Mouse (Mus musculus): ENCODE measurements at regions not wholly inside any gene's neighbourhood (a gene's known extent, or its start where the extent isn't known, plus 50 kb on each side); places are given as distances from the start of the nearest gene placed in this dataset.

DNA sequence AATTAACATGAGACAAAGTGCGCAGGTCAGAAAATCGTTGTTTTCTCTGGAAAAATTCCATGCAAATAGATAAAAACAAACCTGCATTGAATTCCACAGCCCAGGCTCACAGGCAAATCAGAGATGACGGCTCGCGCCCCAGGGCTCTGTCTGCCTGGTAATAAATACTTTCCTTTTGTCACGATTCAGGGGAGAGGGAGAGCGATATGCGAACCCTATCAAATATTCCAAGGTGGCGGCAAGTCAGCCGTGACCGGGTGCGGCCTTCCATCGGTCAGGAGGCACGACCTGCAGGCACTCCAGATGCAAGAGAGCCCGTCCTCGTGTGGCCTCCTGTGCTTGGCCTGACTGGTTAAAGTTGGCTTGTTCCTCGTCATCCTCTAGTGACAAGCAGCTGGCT lies 94.5 kb upstream of the Gsc start:
- DNase-seq (ENCODE audit: low spot score in 2 of 2): no peak

DNA sequence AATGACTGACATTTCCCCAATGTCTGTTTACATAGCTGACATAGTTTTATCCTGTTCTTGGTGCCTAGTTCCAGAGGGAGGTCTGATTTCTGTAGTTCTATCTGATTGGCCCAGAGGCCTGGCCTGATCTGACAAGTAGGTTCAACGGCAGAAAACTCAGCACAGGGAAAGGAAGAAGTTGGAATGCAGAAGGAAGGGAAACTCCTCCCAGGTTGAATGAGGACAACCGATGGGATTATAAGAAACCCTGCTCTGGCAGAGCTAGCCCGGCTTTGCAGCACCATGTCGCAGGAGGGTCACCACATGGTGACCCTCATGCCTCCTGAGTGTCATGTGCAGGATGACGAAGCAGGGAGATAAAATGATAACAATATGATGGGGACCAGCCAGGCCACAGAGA lies 89.8 kb upstream of the Gsc start:
- no peak for DNase-seq (ENCODE audit: low spot score in 2 of 2)

DNA sequence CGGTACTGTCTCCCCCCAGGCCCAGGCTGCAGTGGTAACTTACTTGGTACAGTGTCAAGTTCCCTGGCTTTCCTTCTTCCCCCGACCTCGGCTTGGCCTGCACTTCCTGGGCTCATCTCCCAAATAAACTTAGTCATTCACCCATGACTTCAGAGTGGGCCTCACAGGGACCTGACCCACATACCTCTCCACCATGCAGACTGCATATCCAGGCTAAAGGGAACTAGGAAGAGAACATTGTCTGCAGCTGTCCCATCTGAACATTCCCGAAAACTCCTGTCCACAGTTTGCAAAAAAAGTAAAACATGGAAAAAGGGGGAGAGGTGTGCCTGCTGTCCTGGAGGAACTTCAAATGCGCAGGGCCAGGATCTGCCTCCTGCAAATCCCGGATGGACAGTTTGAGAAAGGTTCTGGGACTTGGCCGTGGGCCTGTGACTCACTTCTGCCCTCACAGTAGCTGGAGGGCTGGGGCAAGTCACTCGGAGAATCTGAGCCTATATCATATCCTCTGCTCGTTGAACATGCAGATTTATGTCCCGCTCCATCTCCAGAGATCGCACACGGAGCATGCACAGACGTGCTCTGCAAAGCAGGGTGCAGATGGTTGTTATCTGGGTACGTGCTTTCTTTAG lies 87.9 kb upstream of the Gsc start:
- no peak for DNase-seq (ENCODE audit: low spot score in 2 of 2)

DNA sequence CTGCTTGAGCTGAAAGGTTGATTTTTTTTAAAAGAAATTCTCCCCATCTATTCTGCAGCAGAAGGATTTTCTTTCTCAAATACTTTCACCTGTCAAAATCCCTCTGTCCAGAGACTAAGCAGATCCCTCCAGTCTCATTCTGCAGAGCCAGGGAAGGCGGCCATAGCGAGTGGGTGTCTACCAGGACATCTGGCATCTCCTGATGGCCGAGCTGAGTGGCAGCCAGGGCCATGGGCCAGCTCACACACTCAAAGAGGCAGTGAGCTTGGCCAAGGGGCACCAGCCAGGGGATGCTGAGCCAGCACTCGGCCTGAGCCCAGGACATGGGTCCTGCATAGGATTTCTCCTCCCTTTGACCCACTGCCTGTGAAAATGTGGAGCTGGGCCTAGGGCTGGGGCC lies 84.6 kb upstream of the Gsc start:
- peak; percentile 42 to 65 for DNase-seq (ENCODE audit: low spot score in 2 of 2)

DNA sequence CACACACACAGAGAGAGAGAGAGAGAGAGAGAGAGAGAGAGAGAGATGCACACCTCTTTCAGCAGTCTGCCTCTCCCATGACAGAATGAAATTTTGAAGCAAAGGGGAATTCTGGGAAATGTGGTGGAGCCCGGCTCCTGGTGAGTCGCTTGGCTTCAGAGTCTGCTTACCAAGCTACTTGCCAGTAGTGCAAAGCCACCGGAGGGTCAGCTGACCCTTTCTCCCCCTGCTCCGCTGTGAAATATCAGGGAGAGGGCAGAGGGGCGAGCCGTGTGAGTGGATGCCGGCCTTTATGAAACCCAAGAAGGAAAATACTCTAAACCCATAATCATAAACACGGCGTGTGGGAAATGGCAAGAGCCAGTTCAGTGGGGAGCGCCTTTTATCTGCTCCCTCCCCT lies 84.2 kb upstream of the Gsc start:
- no peak for DNase-seq (ENCODE audit: low spot score in 2 of 2)

DNA sequence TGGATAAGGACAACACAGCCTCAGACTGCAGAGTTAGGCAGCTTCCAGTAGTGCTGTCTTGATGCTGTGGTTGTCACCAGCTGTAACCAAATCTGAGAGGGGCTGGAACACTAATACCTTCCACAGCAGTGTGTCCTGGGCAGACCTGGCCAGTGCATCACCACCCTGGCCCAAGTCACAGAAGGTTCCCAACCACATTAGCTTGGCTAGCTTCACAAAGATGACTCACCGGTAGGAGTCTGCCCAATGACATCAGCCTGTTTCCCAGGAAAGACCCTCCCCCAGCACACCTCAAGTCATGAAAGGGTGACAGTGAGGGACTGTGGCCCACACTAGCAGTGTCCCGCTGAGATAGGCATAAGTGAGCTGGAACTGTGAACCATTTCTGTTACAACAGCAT lies 75.5 kb upstream of the Gsc start:
- DNase-seq (ENCODE audit: low spot score in 2 of 2): no peak

DNA sequence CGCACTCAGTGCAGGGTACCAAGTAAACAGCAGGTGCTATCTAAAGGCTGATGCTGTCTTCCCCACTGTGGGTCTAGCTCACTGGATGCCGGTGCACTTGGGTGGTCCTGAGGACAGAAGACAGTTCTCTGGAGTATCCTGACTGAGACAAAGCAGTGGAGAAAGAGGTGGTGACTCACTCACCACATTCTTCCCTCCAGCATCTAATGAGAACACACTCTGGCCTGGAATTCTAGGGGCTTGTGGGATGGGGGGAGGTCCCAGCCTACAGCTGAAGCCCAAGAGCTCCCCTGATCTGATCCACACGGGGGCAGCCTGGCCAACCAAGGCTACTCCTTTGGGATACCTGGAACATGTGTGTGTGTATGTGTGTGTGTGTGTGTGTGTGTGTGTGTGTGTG lies 74.4 kb upstream of the Gsc start:
- DNase-seq (ENCODE audit: low spot score in 2 of 2): no peak

DNA sequence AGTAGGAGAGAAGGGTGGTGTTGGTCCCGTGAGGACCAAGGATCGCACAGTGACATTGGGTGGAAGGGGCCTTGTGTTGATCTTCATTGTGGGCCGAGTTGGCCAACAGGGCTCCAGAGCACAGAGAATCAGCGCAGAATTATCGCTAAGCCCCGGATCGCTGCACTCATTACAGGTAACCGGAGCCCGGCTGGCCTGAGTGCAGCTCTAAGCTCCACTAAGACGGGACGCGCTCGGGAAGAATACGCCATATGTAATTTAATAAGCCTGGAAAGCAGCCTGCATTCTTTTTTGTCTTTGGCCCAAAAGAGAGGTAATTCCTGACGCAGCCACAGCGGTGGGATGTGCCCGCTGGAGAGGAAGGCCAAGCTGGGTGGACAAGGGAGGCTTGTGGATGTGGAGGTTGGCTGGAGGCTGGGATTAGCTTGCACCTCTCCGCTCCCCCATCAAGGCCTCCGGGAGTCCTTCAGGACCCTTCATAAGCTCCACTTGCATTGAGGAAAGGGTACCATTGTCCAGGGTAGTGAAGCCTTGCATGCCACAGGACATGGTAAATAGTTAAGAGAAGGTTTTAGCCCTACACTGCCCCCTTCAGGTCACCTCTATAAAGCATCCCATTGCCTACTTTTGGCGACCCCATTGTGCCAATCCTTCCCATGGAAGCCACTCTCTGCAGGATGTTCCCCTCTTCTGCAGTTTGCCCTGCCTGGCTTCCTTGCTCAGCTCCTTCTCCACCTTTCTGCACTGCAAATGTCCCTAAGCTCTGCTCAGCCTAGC lies 73.1 kb upstream of the Gsc start:
- no peak for DNase-seq (ENCODE audit: low spot score in 2 of 2)

DNA sequence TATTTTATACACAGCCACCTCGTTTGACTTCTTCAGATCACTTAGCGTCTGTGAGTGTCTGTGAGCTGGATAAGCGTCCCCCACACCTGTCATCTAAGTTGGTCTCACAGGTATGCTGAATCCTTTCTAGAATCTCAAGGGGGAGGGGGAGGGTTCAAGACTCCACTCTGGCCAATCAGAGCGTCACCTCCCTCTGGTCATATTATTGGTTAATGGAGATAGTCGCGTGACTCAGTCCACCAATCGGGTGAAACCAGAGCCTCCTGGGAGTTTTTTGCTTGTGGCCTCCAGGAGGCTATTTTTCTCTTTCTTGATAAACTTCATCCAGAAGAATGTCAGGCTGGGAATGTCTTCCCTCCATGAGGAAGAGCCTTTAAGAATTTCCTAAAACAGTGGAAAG lies 66.8 kb upstream of the Gsc start:
- no peak for DNase-seq (ENCODE audit: low spot score in 2 of 2)

DNA sequence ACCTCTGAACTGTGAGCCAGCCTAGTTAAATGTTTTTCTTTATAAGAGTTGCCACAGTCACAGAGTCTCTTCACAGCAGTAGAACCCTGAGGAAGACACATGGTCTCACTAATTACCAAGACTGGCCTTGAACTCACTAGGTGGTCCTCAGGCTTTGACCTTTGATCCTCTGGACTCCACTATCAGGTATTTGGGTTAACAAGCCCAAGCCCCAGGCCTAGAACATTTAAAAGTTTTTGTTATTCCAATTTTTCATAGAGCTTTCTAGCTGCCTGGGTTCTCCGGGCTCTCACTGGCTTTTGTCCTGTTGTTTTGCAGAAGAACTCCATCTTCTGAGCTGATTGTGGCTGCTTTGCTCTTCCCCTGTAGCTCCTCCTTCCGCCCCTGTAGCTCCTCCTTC lies 65.3 kb upstream of the Gsc start:
- no peak for DNase-seq (ENCODE audit: low spot score in 2 of 2)

DNA sequence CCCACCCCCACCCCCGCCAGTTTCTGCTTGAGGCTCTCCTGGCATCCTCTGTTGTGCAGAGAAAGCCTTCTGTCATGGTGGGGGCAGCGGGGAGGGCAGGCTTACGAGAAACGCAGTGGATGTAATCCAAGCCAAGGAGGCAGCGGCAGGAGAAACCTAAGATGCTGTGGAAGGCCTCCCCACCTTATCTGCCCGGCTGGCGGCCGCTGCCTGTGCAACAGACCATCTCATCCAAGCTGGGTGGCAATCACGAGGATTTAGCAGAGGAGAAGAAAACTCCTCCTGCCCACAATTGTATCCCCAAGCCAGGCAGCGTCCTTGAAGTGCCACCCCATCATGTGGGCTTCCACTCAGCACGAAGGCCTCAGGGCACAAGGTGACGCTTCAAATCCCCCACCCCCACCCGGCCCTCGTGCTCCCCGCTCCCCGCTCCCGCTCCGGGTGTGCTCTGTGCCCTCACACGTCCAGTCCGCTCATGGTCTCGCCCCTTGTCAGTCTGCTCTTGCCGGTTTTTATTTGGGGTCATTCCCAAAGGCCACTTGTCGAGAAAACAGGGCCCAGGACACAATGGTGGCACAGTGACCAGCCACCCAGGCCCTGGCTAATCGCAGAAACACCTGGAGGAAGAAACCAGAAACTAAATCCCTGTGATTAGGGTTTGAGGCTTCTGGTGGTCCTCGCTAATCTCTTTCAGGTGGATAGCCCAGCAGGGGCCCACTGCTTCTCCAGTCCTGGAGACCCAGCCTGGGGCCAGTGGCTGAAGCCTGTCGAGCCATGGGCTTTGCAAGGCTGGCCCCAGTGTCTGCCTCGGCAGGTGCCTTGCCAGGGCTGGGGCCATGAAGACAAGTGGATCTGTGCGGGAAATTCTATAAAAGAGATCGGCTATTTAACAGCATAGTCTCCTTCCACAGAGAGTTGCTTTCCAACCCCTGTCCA lies 58.6 kb upstream of the Gsc start:
- no peak for DNase-seq (ENCODE audit: low spot score in 2 of 2)

DNA sequence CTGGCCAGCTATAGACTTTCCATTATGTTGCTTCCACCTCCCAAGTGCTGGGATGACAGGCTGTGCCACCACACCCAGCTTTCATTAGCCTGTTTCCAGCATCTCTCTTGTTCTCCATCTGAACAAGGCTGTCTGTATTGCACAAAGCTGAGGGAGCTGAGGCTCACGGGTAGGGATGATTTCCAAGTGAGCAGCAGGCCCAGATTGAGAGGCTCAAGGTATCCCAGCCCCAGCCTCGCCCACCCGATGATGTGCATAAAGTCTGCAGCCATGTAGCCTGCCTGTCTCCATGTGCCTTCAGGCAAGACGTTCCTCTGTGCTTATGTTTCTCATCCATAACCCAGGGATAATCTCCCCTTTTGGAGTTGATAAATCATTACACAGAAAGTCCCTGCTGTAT lies 57.5 kb upstream of the Gsc start:
- DNase-seq (ENCODE audit: low spot score in 2 of 2): peak in 1 of 2 experiments; percentile 14

Data from layer of hippocampus, adult 18-20 months (tissue).